Mouse (Mus musculus) embryonic fibroblast, embryonic 13.5 days (primary cell): ENCODE measurements around the gene Gm5771.
"Not testable (repeated sequence)": the region's sequence is repeated elsewhere in the genome, so short reads cannot be mapped to it uniquely, and the experiment has no call there.

Experiments
- CTCF ChIP-seq: IDR thresholded peaks from 2 replicates; pipeline ENCODE4 v1.5.1; 2011; ENCODE audit warnings: mild to moderate bottlenecking, control low read depth, low read length, moderate library complexity, borderline replicate concordance; ENCODE audit not compliant: insufficient read depth
- POLR2A ChIP-seq: IDR thresholded peaks from 2 replicates; pipeline ENCODE4 v1.6.1; 2011; ENCODE audit warnings: low read depth, mild to moderate bottlenecking, control low read depth, low read length, moderate library complexity

DNA sequence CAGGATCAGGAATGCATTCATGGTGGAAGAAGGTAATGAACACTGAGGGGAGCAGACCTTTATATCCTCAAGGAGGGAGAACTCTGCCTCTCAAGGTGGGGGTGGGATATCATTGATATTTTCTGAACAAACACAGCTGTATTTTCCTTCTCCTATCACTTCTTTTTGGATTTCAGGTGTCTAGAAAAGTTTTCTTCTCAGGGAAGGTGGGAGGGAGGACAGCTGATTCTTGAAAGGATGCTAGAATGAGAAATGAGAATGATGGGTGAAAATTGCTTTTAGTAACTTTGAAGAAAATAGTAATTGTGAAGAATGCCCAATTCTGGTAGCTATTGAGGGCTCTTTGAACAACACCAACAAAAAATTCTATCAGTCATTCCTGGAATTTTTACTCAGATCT lies 53.9 kb downstream of the Gm5771 start, which contains the start of gene Gm10334:
- TF ChIP-seq CTCF, POLR2A: not testable (repeated sequence)
